Comparison of ENCODE assay signal across 8 mouse cellular contexts in genomic region chr6:88980112-88980511, GRCm38 (mm10).
DNase-seq lines count a peak whose midpoint lies in the region; ATAC-seq and TF ChIP-seq lines count a peak whose summit lies in the region.

No protein-coding gene starts in this region.

- 9% methylated on average over 8 of the region's 8 CpGs for WGBS in intestine, embryonic 16.5 days
- WGBS in liver, adult 2 months, result 17% methylated on average over 8 of the region's 8 CpGs
- WGBS in neural tube, embryonic 11.5 days, result 6% methylated on average over 8 of the region's 8 CpGs

- H3K27me3 ChIP-seq in ES-Bruce4 (ENCODE audit: control insufficient read depth, insufficient read depth, low read length, poor library complexity, severe bottlenecking), result no peaks in the 10 kb centered on the region
- H3K27me3 ChIP-seq in intestine, embryonic 16.5 days (replicated peaks; ENCODE audit: control insufficient read depth, insufficient read depth, low read length), result 0 out of 2 replicates have a peak, but pooled peaks cover 3% of the 10 kb centered on the region
- 0 out of 2 replicates have a peak, but pooled peaks cover 2% of the 10 kb centered on the region for H3K27me3 ChIP-seq in liver, adult 2 months (ENCODE audit: control insufficient read depth, insufficient read depth, low read length)
- H3K27me3 ChIP-seq in neural tube, embryonic 11.5 days (ENCODE audit: control insufficient read depth, insufficient read depth, low read length), result no peaks in the 10 kb centered on the region

- 0 out of 2 replicates have a peak, but pooled peaks have one; percentile 29 for TF ChIP-seq EP300 in ES-Bruce4 (IDR thresholded peaks at IDR 0.05; ENCODE audit: insufficient read depth, low read depth, low read length)

- no peak overlapping the region for H3K4me2 ChIP-seq in intestine, embryonic 16.5 days (ENCODE audit: low read depth, low read length)
- no peak overlapping the region for H3K4me2 ChIP-seq in neural tube, embryonic 11.5 days (ENCODE audit: low read depth)

- peak; percentile 73; the same call in 1 of the 2 replicates for ATAC-seq in intestine, embryonic 16.5 days
- ATAC-seq in neural tube, embryonic 11.5 days (ENCODE audit: insufficient read depth, low FRiP score, low TSS enrichment), result peak; percentile 78

- peak; percentile 61 for TF ChIP-seq CTCF in ES-Bruce4 (IDR thresholded peaks at IDR 0.05; ENCODE audit: low read depth, low read length)
- peak; percentile 59 for TF ChIP-seq CTCF in liver, adult 2 months (IDR thresholded peaks at IDR 0.05; ENCODE audit: low read depth, low read length)

- DNase-seq in 3134 (ENCODE audit: extremely low read depth, insufficient read length, low spot score), result peak; percentile 46
- DNase-seq in cerebellum, postnatal 10 days, result peak; percentile 89 to 90
- DNase-seq in frontal cortex, postnatal 25 days (ENCODE audit: low spot score in 2 of 2), result peak; percentile 51 to 52
- no peak for DNase-seq in liver, adult 2 months (ENCODE audit: extremely low read depth, low read depth, low spot score)
- peak; percentile 88 for DNase-seq in neural tube, embryonic 11.5 days (ENCODE audit: low spot score)
- peak; percentile 68 for DNase-seq in thymus, postnatal 4 days

- H3K4me3 ChIP-seq in ES-Bruce4 (ENCODE audit: low read depth, low read length), result no peak overlapping the region
- no peak overlapping the region for H3K4me3 ChIP-seq in intestine, embryonic 16.5 days (ENCODE audit: low read length)
- H3K4me3 ChIP-seq in liver, adult 2 months (ENCODE audit: insufficient read depth, low read depth, low read length), result no peak overlapping the region
- H3K4me3 ChIP-seq in neural tube, embryonic 11.5 days (ENCODE audit: low read depth, low read length), result no peak overlapping the region

- no peaks in the 10 kb centered on the region for H3K79me2 ChIP-seq in liver, adult 2 months (ENCODE audit: control insufficient read depth, insufficient read depth, low read length)

- H3K36me3 ChIP-seq in ES-Bruce4 (ENCODE audit: control insufficient read depth, insufficient read depth, low read length, poor library complexity, severe bottlenecking), result no peaks in the 10 kb centered on the region
- no peaks in the 10 kb centered on the region for H3K36me3 ChIP-seq in intestine, embryonic 16.5 days (ENCODE audit: control insufficient read depth, insufficient read depth, low read length)
- no peaks in the 10 kb centered on the region for H3K36me3 ChIP-seq in liver, adult 2 months (ENCODE audit: control insufficient read depth, insufficient read depth, low read length)
- no peaks in the 10 kb centered on the region for H3K36me3 ChIP-seq in neural tube, embryonic 11.5 days (ENCODE audit: control insufficient read depth, insufficient read depth, low read length)

- no peak overlapping the region for H3K27ac ChIP-seq in ES-Bruce4 (ENCODE audit: insufficient read depth, low read length)
- no peak overlapping the region for H3K27ac ChIP-seq in intestine, embryonic 16.5 days (ENCODE audit: low read length)
- H3K27ac ChIP-seq in liver, adult 2 months (replicated peaks; ENCODE audit: insufficient read depth, low read depth, low read length), result no peak overlapping the region
- peak overlapping the region; percentile 71 for H3K27ac ChIP-seq in neural tube, embryonic 11.5 days (ENCODE audit: low read depth, low read length)

- no peaks in the 10 kb centered on the region for H3K4me1 ChIP-seq in ES-Bruce4 (ENCODE audit: control insufficient read depth, insufficient read depth, low read length)
- H3K4me1 ChIP-seq in intestine, embryonic 16.5 days (ENCODE audit: control insufficient read depth, insufficient read depth, low read length), result no peaks in the 10 kb centered on the region
- H3K4me1 ChIP-seq in liver, adult 2 months (ENCODE audit: control insufficient read depth, insufficient read depth, low read length), result no peaks in the 10 kb centered on the region
- H3K4me1 ChIP-seq in neural tube, embryonic 11.5 days (ENCODE audit: control insufficient read depth, insufficient read depth, low read length), result peaks cover 17% of the 10 kb centered on the region

- TF ChIP-seq POLR2A in ES-Bruce4 (IDR thresholded peaks at IDR 0.05; ENCODE audit: insufficient read depth, low read length), result no peak
- no peak for TF ChIP-seq POLR2A in liver, adult 2 months (IDR thresholded peaks at IDR 0.05; ENCODE audit: extremely low read depth, insufficient read depth, low read length)

- no peak overlapping the region for H3K9ac ChIP-seq in ES-Bruce4 (ENCODE audit: low read depth, poor library complexity, severe bottlenecking)
- H3K9ac ChIP-seq in intestine, embryonic 16.5 days (ENCODE audit: low read depth, low read length), result no peak overlapping the region
- H3K9ac ChIP-seq in liver, adult 2 months (ENCODE audit: low read depth, low read length), result no peak overlapping the region
- no peak overlapping the region for H3K9ac ChIP-seq in neural tube, embryonic 11.5 days (ENCODE audit: low read length)

- no peaks in the 10 kb centered on the region for H3K9me3 ChIP-seq in ES-Bruce4 (replicated peaks; ENCODE audit: control insufficient read depth, insufficient read depth, low read length, poor library complexity, severe bottlenecking)
- H3K9me3 ChIP-seq in intestine, embryonic 16.5 days (ENCODE audit: control insufficient read depth, low read length), result no peaks in the 10 kb centered on the region
- no peaks in the 10 kb centered on the region for H3K9me3 ChIP-seq in neural tube, embryonic 11.5 days (ENCODE audit: control insufficient read depth, low read length)
